Mouse (Mus musculus) brain, embryonic 14.5 days (tissue): ENCODE results near the gene Xkr8.

Source experiments
- CTCF ChIP-seq: fragments of 200-500 bp; IDR thresholded peaks from 2 replicates; pipeline ENCODE4 v1.5.1; 2012; ENCODE audit warnings: inconsistent platforms, mild to moderate bottlenecking, moderate library complexity, borderline replicate concordance; ENCODE audit not compliant: insufficient read depth, insufficient read length; ENCODE audit errors: extremely low read depth
- POLR2A ChIP-seq: fragments of 200-500 bp; IDR thresholded peaks from 2 replicates; pipeline ENCODE4 v1.6.1; 2012; ENCODE audit warnings: mild to moderate bottlenecking, inconsistent platforms, borderline replicate concordance; ENCODE audit not compliant: poor library complexity, insufficient read depth, insufficient read length, severe bottlenecking; ENCODE audit errors: extremely low read depth

DNA sequence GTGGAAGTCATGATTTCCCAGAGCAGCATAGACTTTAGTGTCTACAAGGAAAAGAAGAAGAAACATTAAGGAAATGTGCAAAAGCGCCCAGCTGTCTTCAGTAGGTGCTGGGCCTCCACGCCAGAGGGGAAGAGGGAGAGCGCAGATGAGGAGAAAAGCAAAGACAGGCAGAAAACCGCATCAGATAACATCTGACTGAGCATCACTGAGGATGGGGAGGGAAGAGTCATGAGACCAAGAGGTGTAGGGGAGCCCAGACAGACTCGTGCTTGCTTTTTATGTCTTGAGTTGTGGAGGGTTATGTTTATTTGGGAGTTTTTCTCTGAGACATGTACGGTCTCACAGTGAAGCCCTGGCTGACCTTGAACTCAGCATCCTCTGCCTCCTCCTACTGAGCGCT, 9.1 kb upstream of the Xkr8 start:
- TF ChIP-seq POLR2A: no peak
- TF ChIP-seq CTCF: no peak
